Mouse (Mus musculus) frontal cortex, postnatal 36 days (tissue): ENCODE results near the gene Ndufa7.
"Not testable (repeated sequence)": the region's sequence is repeated elsewhere in the genome, so short reads cannot be mapped to it uniquely, and the experiment has no call there.

Experiments used
- DNase-seq, 2 experiments: peaks; one replicate each; pipeline ENCODE4 v3.0.0; 2022; ENCODE audit warnings: low spot score in 2 of 2

Gene Ndufa7

GRCm38 (mm10) chr17:33875797-33876196 is 51.4 kb downstream of the Ndufa7 start:
- DNase-seq: not testable (repeated sequence)

DNA sequence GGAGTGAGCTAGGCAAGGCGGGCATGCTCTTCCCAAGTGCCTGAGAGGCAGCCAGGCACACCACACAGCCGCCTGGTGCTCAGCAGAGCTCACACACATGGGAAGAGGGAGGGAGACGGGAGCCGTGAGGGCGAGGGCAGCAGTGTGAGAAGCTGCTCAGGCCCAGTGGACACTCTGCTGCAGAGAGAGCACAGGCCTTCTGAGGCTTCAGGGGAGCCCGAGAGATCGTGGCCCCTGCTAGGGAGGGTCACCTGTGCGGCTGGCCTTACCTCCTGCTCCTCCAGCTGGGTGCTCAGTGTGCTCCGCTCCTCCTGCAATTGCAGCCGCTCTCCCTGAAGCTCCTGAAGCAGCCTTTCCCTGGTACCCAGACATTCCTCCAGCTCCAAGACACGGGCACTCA is 59.9 kb downstream of the Ndufa7 start:
- DNase-seq: not testable (repeated sequence)

- DNase-seq: not testable (repeated sequence)
Measured at GRCm38 (mm10) chr17:33887802-33888201, 63.4 kb downstream of the Ndufa7 start.
